Mouse (Mus musculus): ENCODE data around the gene Ccdc15.
A peak's percentile ranks its signal among the peaks of the same experiment; 100 is the strongest.

Ccdc15 gene

GRCm38 (mm10) chr9:37347988-37348642 is at the start of gene Ccdc15:
Gene Ccdc15, minus strand, starts transcription at chr9:37348432.
- peak; percentile 94 to 95 for DNase-seq (ENCODE audit: low spot score in 2 of 2)

GRCm38 (mm10) chr9:37393482-37394131 is 45.4 kb upstream of the Ccdc15 start:
- no peak for DNase-seq (ENCODE audit: low spot score in 2 of 2)

- DNase-seq (ENCODE audit: low spot score in 2 of 2), result no peak
Observed at GRCm38 (mm10) chr9:37392071-37392470, 43.8 kb upstream of the Ccdc15 start.

GRCm38 (mm10) chr9:37390891-37391290 is 42.7 kb upstream of the Ccdc15 start:
- no peak for DNase-seq (ENCODE audit: low spot score in 2 of 2)

GRCm38 (mm10) chr9:37384284-37385182 is 36.3 kb upstream of the Ccdc15 start:
- no peak for DNase-seq (ENCODE audit: low spot score in 2 of 2)

GRCm38 (mm10) chr9:37383161-37383560 is 34.9 kb upstream of the Ccdc15 start:
- no peak for DNase-seq (ENCODE audit: low spot score in 2 of 2)

GRCm38 (mm10) chr9:37375718-37376117 is 27.5 kb upstream of the Ccdc15 start:
- DNase-seq (ENCODE audit: low spot score in 2 of 2), result no peak

- DNase-seq (ENCODE audit: low spot score in 2 of 2), result no peak
Observed at GRCm38 (mm10) chr9:37371232-37371801, 23.1 kb upstream of the Ccdc15 start.

- DNase-seq (ENCODE audit: low spot score in 2 of 2), result no peak
Observed at GRCm38 (mm10) chr9:37368860-37369259, 20.6 kb upstream of the Ccdc15 start.

GRCm38 (mm10) chr9:37368081-37368830 is 20.0 kb upstream of the Ccdc15 start:
- DNase-seq (ENCODE audit: low spot score in 2 of 2), result no peak

GRCm38 (mm10) chr9:37367301-37368080 is 19.3 kb upstream of the Ccdc15 start, which contains the start of gene Hepacam:
Gene Hepacam, plus strand, starts transcription at chr9:37367351.
- no peak for DNase-seq (ENCODE audit: low spot score in 2 of 2)

GRCm38 (mm10) chr9:37365706-37366105 is 17.5 kb upstream of the Ccdc15 start:
- no peak for DNase-seq (ENCODE audit: low spot score in 2 of 2)

GRCm38 (mm10) chr9:37364392-37364791 is 16.2 kb upstream of the Ccdc15 start:
- no peak for DNase-seq (ENCODE audit: low spot score in 2 of 2)

- no peak for DNase-seq (ENCODE audit: low spot score in 2 of 2)
Observed at GRCm38 (mm10) chr9:37363551-37363950, 15.3 kb upstream of the Ccdc15 start.

GRCm38 (mm10) chr9:37362881-37363280 is 14.6 kb upstream of the Ccdc15 start:
- no peak for DNase-seq (ENCODE audit: low spot score in 2 of 2)

GRCm38 (mm10) chr9:37362084-37362483 is 13.9 kb upstream of the Ccdc15 start:
- no peak for DNase-seq (ENCODE audit: low spot score in 2 of 2)

- peak; percentile 74 to 86 for DNase-seq (ENCODE audit: low spot score in 2 of 2)
Observed at GRCm38 (mm10) chr9:37359331-37360220, 11.3 kb upstream of the Ccdc15 start.

- DNase-seq (ENCODE audit: low spot score in 2 of 2), result peak in 1 of 2 experiments; percentile 45
Observed at GRCm38 (mm10) chr9:37358713-37359330, 10.6 kb upstream of the Ccdc15 start.

- DNase-seq (ENCODE audit: low spot score in 2 of 2), result no peak
Observed at GRCm38 (mm10) chr9:37354485-37354884, 6.3 kb upstream of the Ccdc15 start.
